Mouse (Mus musculus) urinary bladder, postnatal 36 days (tissue): Measurements from ENCODE around the gene Pcx.

Experiments
- DNase-seq, 2 experiments: peaks; one replicate each; pipeline ENCODE4 v3.0.0; 2022; ENCODE audit warnings: low spot score in 2 of 2, mixed read lengths in 1 of 2

The Pcx gene

GRCm38 (mm10) chr19:4509986-4510963 lies at the start of gene Pcx:
Gene Pcx, plus strand, starts transcription at chr19:4510472.
- DNase-seq, result peak; percentile 99

DNA sequence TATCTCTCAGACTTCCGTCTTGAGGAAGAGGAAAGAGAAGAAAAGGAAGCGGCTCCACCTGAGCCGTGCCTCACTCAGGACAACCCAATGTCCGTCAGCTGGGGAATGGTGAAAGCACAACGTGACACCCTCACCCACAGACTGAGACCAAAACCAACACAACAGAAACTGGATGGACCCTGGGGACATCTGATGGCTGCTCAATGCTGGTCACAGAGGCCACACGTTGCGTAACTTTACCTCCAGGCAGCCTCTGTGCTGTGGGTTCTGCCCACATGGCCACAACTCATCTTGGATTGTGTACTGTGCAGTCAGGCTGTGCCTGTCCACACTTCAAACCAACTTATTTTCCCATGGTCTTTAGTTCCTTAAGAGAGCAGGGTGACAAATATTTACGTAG lies 48.3 kb upstream of the Pcx start:
- DNase-seq, result no peak

DNA sequence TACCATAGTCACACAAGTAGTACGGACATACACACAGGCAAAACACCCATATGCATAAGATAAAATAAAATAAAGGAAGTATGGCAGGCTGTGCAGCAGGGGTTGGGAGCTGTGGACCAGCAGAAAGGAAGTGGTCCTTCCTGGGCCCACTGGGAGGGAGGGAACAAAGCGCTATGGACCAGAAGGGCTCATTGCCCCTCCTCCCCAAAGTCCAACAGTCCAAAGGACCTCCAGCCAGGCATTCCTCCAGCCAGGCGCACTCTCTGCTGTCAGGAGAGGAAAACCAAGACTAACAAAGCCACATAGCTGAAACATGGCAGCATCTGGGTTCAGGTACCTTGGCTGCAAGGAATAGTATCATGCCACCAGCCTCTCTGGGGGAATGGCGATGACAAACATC lies 45.6 kb upstream of the Pcx start:
- DNase-seq, result no peak

DNA sequence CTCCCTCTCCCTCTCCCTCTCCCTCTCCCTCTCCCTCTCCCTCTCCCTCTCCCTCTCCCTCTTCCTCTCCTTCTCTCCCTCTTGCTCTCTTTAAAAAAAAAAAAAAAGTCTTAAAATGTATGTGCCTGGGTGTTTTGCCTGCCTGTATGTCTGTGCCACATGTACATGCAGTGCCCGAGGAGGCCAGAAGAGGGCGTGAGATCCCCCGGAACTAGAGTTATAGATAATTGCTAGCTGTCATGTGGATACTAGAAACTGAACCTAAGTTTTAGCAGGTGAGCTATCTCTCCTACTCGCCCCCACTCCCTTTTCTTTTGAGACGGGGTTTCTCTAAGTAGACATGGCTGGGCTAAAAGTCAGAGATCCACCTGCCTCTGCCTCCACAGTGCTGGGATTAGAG lies 41.9 kb upstream of the Pcx start:
- DNase-seq, result no peak

GRCm38 (mm10) chr19:4473549-4473948 lies 36.7 kb upstream of the Pcx start:
- no peak for DNase-seq

DNA sequence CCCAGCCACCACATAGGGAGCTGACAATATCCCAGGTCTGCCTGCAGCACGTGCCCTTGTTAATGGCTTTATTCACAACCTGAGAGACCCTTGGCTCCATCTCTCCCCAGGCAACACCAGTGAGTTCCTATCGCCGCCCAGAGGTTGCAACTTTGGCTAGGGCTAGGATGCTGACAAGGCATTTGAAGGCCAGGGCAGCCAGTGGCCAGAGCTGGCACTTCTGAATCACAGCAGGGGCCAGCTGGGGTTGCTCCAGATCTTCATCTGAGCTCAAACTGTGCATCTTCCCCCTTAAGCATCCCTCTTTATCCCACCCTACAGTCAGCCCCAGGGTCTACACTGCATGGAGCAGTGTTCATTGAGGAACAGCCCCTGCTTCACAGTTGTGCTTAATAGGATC lies 35.5 kb upstream of the Pcx start:
- DNase-seq, result no peak

DNA sequence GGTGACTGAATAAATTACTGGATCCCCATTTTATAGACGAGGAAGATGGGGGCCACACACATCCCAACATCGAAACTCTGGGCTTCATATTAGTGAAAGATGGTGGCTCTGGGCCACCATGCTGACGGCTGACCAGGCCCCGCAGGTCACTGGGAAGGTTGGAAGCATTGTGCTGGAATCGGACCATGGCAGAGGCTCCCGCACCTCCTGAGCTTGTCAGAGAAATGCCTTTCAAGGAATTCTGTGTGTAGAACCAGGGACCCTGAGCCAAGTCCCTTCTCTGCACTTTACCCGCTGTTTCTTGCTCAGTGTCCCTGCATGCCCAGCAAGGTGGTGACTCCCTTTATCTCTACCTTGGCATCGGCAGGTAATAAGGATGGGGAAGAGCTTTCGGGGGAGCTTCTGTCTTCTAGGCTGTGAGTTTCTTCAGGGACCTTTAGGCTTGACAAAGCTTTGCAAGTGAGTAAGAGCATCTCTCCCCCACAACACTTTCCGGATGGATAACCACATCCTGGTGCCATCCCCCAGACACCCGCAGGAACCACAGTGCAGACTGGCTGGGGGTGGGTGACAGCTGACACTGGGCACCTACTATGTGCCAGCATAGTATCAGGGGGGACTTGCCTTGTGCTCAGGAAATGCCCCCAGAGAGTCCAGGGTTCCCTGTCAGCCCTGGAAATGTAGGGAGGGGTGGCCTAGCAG lies 34.9 kb upstream of the Pcx start:
- no peak for DNase-seq

GRCm38 (mm10) chr19:4476601-4477257 lies 33.5 kb upstream of the Pcx start:
- DNase-seq, result peak in 1 of 2 experiments; percentile 28

- DNase-seq, result no peak
Observed at GRCm38 (mm10) chr19:4477345-4478189, 32.7 kb upstream of the Pcx start, which contains the start of gene Syt12. Gene Syt12, minus strand, starts transcription at chr19:4477447.

- DNase-seq, result no peak
Observed at GRCm38 (mm10) chr19:4478190-4478516, 32.1 kb upstream of the Pcx start.

GRCm38 (mm10) chr19:4480041-4480440 lies 30.2 kb upstream of the Pcx start:
- no peak for DNase-seq

DNA sequence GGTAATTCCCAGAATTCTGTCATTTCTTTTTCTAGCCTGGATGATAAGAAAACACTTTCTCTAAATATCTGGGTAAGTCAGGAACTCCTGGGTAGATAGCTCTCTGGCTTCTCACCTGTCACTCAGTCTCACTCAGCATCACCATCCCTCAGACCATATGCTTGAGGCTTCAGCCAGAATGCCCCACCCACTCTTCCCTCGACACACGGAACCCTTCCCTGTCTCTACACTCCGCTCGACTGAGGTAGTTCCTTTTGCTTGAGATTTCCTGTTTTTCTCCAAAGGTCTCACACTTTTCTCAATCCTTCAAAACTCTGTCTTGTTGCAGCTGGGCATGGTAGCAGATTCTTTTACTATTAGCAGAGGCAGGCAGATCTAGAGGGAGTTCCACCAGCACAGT lies 28.9 kb upstream of the Pcx start:
- DNase-seq, result no peak

DNA sequence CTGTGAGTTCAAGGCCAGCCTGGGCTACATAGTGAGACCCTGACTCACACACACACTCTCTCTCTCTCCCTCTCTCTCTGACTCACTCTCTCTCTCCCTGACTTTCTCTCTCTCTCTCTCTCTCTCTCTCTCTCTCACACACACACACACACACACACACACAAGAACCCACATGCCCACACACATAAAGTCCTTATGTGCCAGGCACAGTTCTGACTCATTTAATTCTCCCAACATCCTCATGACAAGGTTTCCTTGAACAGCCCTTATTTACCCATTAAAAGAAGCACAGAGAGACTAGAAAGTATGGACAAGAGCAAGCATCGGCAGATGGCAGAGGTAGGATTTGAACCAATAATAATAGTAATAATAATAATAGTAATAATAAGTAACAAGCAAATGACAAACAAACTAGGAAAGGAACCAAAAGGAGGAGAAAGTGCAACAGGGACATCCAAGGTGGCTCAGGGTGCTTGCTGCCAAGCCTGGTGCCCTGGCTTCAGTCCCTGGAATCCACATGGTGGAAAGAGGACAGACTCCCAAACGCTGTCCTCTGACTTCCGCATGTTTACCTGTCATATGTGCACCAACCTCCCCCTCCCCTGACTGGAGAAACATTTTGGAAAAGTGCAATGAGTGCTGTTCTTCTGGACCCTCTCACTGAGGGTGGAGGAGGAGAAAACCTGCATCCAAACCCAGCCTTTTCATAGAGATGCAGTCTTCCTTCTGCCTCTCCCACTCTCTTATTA lies 28.0 kb upstream of the Pcx start:
- DNase-seq, result no peak

- no peak for DNase-seq
Observed at GRCm38 (mm10) chr19:4485006-4485405, 25.3 kb upstream of the Pcx start.

DNA sequence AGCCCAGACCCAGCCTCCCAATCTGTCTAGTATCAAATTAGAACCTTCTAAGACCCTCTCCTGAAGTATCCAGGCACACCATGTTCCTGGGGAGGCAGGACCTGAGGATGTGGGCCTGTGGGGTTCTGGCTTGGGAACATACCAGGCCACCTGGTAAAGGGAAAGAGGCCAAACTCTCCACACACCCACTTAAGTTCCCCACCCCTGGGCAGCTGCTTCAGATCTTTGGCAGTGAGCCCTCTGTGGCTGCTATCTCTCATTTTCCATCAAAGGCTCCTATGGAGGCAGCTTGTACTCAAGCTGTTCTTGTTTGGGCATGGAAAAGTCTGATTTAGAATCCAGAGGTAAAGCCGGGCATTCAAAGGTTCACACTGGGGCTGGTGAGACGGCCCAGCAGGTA lies 22.4 kb upstream of the Pcx start:
- DNase-seq, result no peak

GRCm38 (mm10) chr19:4491080-4491695 lies 19.1 kb upstream of the Pcx start:
- no peak for DNase-seq

DNA sequence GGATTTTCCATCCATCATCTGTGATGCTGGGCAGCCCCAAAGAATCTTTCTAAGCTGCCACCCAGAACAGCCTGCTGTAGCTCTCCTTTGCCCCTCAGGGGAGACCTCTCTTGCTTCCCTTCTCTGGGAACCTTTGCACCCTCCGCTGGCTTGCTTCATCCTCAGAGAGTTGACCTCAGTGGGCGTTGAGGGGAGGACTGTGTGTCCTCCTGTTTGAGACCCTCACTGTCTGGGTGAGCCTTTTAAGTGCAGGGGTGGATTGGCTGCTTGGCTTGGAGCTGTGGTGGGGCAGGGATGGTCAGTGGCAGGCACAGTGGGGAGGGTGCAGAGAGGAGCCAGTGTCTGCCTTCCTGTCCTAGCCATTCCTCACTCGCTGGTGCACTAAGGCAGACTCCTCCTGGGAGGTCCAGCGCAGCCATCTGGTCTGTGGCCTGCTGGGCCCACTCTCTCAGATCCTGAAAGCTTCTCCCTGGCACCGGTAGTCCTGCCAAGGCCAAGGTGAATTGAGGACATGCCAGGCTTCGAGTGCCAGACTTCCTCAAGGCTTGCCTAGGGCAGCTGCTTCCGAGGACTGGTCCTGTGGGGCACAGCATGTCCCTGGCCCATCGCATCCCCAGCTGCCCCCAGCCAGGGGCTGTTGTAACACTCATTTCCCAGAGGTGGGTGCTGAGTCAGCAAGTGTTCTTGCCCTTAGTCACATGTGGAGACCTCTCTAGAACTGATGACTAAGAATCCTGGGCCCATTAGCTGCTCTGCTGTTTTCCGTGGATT lies 17.6 kb upstream of the Pcx start:
- peak in 1 of 2 experiments; percentile 66 for DNase-seq

DNA sequence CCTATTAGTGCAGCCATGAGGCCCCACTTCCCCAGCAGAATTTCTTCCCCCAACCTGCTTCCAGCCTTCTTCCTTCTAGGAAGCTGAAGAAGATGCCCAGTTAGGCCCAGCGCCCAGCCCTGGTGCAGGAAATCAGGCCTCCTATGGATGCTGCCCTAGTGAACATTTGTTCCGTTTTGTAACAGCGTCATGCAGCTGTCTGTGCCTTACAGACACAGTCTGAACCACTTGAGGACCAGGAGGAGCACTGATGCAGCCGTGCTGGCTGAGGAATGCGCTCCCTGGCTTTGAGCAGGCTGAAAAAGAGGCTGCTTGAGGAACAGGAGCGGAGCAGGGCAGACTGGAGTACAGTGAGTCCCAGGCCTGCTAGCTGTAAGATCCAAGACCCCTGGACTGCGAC lies 15.6 kb upstream of the Pcx start:
- no peak for DNase-seq

GRCm38 (mm10) chr19:4495814-4496213 lies 14.5 kb upstream of the Pcx start:
- DNase-seq, result no peak
